Mouse (Mus musculus): ENCODE results near the gene Lemd2. TPM values are rescaled to one million over a fixed set of nuclear protein-coding genes. Genes with fewer than 3 reads are reported as not detected.

Gene Lemd2
- polyA plus RNA-seq, 1 experiment from 2014 or later = 22.3 TPM

DNA sequence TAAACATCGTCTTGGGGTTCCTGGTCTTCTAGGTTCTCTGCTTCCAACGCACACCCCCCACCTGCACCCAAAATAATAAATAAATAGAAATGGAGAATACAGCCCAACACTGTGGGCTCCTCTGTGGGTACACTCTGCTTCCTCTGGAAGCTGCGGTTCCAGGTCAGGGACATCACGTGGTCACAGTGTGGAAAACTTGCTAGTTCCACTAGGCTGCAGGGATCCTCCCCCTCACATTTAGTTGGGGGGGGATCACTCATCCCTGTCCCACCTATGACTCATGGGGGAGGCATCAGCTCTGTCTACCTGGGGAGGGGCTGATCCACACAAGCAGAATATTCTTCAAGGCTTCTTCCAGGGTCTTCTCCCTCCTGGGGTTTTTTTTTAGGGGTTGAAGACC lies 60.1 kb downstream of the Lemd2 start:
- no peak overlapping the region for H3K9ac ChIP-seq (replicated peaks)
- peaks cover 22% of the 10 kb centered on the region for H3K4me1 ChIP-seq
- no peak for ATAC-seq (replicated peaks)

DNA sequence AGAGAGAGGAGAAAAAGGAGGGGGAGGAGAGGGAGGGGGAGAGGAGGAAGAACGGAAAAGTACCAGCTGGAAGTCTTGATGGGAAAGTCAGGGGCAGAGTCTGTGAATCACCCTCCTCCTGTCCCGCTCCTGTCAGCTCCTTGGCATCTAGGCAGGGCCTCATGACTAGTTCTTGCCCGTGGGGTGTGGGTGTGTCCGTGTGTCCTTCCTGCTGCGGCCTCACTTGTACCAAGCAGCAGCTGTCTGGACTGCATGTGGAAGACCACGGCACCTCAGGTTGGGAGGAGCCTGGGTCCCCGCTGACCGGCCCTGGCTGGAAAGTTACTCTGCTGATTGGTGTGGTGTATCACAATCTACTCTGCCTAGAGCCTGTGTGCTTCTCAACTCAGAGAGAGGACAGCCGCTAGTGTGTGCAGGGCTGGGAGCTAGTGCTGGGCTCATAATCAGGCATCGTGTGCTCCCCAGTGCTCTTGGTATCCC lies 62.3 kb downstream of the Lemd2 start:
- Histone ChIP-seq H3K4me2 (replicated peaks) (no peak overlapping the region), H3K9ac (replicated peaks) (no peak overlapping the region), H3K4me1 (peaks cover 33% of the 10 kb centered on the region), H3K27me3 (no peaks in the 10 kb centered on the region), H3K4me3 (no peak overlapping the region), H3K27ac (replicated peaks) (no peak overlapping the region), H3K36me3 (no peaks in the 10 kb centered on the region), H3K9me3 (no peaks in the 10 kb centered on the region)
- no peak for ATAC-seq (replicated peaks)
- WGBS = 56% methylated on average over 10 of the region's 10 CpGs

More for the DNA sequence above, 60.1 kb downstream of the Lemd2 start:
- H3K9me3 ChIP-seq = no peaks in the 10 kb centered on the region
- H3K27ac ChIP-seq (replicated peaks) = no peak overlapping the region
- WGBS = 75% methylated on average over 4 of the region's 4 CpGs
- no peaks in the 10 kb centered on the region for H3K27me3 ChIP-seq
- no peak overlapping the region for H3K4me2 ChIP-seq (replicated peaks)
- no peaks in the 10 kb centered on the region for H3K36me3 ChIP-seq
- H3K4me3 ChIP-seq = no peak overlapping the region

DNA sequence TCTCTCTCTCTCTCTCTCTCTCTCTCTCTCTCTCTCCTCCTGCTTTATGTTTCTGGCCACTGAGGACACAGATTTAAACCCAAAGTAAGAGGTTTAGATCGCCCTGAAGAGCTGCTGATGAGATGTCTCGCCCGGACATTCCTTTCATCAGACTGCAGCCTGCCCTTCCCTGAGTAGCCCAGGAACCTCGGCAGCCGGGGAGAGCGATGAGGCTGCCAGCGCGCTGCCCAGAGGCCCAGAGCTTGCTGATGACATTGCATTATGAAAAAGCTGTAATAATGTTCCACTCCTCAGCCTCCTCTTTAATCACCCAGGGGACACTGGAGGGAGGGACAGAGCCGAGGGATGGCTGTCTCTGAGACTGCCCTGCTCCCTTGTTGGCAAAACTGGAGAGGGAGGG lies 64.0 kb downstream of the Lemd2 start:
- Histone ChIP-seq H3K4me3 (no peak overlapping the region), H3K9ac (replicated peaks) (no peak overlapping the region), H3K27me3 (no peaks in the 10 kb centered on the region), H3K27ac (replicated peaks) (no peak overlapping the region), H3K36me3 (no peaks in the 10 kb centered on the region), H3K9me3 (no peaks in the 10 kb centered on the region), H3K4me1 (peaks cover 23% of the 10 kb centered on the region), H3K4me2 (replicated peaks) (no peak overlapping the region)
- ATAC-seq (replicated peaks) = no peak
- 51% methylated on average over 9 of the region's 9 CpGs for WGBS

Other genes starting within 250 kb of the Lemd2 start
- gene Zbtb9, start 231.3 kb downstream of the Lemd2 start, polyA plus RNA-seq (2015; fragmentation: Nextera tagmentation; extraction: Ambion mirVana) = 15.8 and 17.2 TPM in 2 replicates
- 2.3 and 2.7 TPM in 2 replicates for gene Bak1, start 175.5 kb downstream of the Lemd2 start, polyA plus RNA-seq (2015; fragmentation: Nextera tagmentation; extraction: Ambion mirVana)
- 0.43 and 0.46 TPM in 2 replicates for gene Itpr3, start 147.2 kb downstream of the Lemd2 start, polyA plus RNA-seq (2015; fragmentation: Nextera tagmentation; extraction: Ambion mirVana)
- 278 and 295 TPM in 2 replicates for gene Uqcc2, start 70.6 kb downstream of the Lemd2 start, polyA plus RNA-seq (2015; fragmentation: Nextera tagmentation; extraction: Ambion mirVana)
- 0.17 and 0.31 TPM in 2 replicates for gene Ip6k3, start 36.7 kb downstream of the Lemd2 start, polyA plus RNA-seq (2015; fragmentation: Nextera tagmentation; extraction: Ambion mirVana)